Mouse (Mus musculus): ENCODE data around the gene Baiap2l1. TPM values are rescaled to one million over a fixed set of nuclear protein-coding genes. Genes with fewer than 3 reads are reported as not detected.

Gene Baiap2l1
- polyA plus RNA-seq, 2 experiments, result 7.4 to 9.2 TPM

DNA sequence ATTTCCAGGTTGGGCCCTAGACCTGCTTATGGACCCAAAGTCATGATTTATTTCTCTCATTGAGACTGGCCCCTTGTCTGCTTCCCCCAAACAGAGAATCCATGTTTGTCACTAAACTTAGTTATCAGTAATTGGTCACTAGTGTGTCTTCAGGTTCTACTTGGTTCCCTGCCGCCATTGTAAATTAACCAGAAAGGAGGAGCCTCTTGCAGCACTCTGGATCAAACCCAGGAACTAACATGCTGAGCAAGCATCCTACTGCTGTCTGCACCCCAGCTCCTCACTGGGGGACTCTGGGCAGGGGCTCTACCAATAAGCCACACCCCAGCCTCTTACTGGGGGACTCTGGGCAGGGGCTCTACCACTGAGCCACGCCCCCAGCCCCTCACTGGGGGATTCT is 112.3 kb downstream of the Baiap2l1 start:
- Histone ChIP-seq H3K27me3 (ENCODE audit: control insufficient read depth, insufficient read depth, low read length) (no peaks in the 10 kb centered on the region), H3K36me3 (ENCODE audit: control insufficient read depth, insufficient read depth, low read length) (no peaks in the 10 kb centered on the region), H3K27ac (replicated peaks; ENCODE audit: low read depth, low read length) (no peak overlapping the region), H3K4me3 (replicated peaks; ENCODE audit: low read length) (no peak overlapping the region), H3K9ac (ENCODE audit: low read depth, low read length, severe bottlenecking) (no peak overlapping the region), H3K4me1 (ENCODE audit: control insufficient read depth, insufficient read depth, low read length) (peaks cover 11% of the 10 kb centered on the region), H3K9me3 (ENCODE audit: control insufficient read depth, low read length) (no peaks in the 10 kb centered on the region), H3K4me2 (replicated peaks; ENCODE audit: low read depth, low read length, severe bottlenecking) (no peak overlapping the region)
- 68% methylated on average over 2 of the region's 2 CpGs for WGBS
- no peak for TF ChIP-seq POLR2A (IDR thresholded peaks at IDR 0.05; ENCODE audit: borderline replicate concordance, extremely low read depth, insufficient read depth, insufficient read length)
- DNase-seq (ENCODE audit: low spot score), result no peak
- ATAC-seq (ENCODE audit: low FRiP score, low read depth), result no peak

DNA sequence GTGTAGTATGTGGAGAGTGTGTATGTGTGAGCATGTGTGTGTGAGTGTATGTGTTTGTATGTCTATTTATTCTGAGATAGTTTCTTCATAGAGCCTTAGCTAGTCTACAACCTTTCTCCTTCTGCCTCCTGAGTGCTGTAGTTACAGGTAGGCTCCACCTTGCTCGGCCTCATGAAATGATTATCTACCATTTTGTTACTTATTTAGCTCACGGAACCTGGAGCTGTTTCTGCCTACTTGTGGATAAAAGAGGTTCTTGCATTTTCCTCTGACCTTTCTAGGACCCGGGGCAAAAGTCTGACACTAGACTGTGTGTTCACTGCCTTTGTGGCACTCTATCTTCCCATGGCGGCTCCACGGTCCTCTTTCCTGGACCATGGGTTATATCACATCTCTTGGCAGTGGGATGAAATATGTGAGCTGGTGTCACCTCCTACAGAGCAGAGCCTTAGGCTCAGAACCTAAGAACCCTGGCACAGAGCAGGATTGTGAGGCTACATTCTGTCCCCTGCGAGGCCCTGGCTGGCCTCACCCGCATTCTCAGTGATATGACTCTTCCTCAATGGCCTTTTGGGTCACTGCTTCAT is 113.9 kb downstream of the Baiap2l1 start, which contains the start of gene Bri3:
TSS of gene Bri3 (plus strand) at position 537 of the 587 bp plus-strand sequence.
- no peaks in the 10 kb centered on the region for H3K27me3 ChIP-seq (ENCODE audit: control insufficient read depth, insufficient read depth, low read length)
- no peaks in the 10 kb centered on the region for H3K36me3 ChIP-seq (ENCODE audit: control insufficient read depth, insufficient read depth, low read length)
- H3K4me1 ChIP-seq (ENCODE audit: control insufficient read depth, insufficient read depth, low read length), result peaks cover 11% of the 10 kb centered on the region
- TF ChIP-seq POLR2A (IDR thresholded peaks at IDR 0.05; ENCODE audit: borderline replicate concordance, extremely low read depth, insufficient read depth, insufficient read length), result no peak
- no peak within 1 kb of the TSS for H3K9ac ChIP-seq (ENCODE audit: low read depth, low read length, severe bottlenecking)
- ATAC-seq (ENCODE audit: low FRiP score, low read depth) (no peak), DNase-seq (ENCODE audit: low spot score) (no peak)
- H3K27ac ChIP-seq (replicated peaks; ENCODE audit: low read depth, low read length), result no peak within 1 kb of the TSS
- H3K4me3 ChIP-seq (replicated peaks; ENCODE audit: low read length), result no peak within 1 kb of the TSS
- WGBS, result 86% methylated on average over 7 of the region's 7 CpGs
- H3K9me3 ChIP-seq (ENCODE audit: control insufficient read depth, low read length), result no peaks in the 10 kb centered on the region
- no peak within 1 kb of the TSS for H3K4me2 ChIP-seq (replicated peaks; ENCODE audit: low read depth, low read length, severe bottlenecking)

DNA sequence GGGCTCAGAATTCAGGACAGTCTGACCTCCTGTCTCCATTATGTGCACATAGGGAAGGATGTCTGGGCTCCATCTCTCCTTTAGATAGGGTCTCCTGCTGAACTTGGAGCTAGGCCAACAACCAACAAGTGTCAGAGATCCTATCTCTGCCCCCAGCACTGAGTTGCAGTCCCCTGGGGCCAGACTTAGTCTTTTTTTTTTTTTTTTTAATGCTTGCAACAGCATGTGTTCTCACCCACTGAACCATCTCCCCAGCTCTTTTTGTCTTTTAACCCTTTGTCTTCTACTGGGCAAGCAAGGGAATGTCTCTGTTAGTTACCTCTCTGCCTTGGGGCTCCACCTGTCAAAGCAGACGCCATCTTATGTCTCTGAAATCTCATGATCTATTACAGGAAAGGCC is 118.9 kb downstream of the Baiap2l1 start:
- DNase-seq (ENCODE audit: low spot score), result no peak
- H3K4me1 ChIP-seq (ENCODE audit: control insufficient read depth, insufficient read depth, low read length), result no peaks in the 10 kb centered on the region
- H3K27ac ChIP-seq (replicated peaks; ENCODE audit: low read depth, low read length), result no peak overlapping the region
- no peak overlapping the region for H3K4me3 ChIP-seq (replicated peaks; ENCODE audit: low read length)
- no peak for ATAC-seq (ENCODE audit: low FRiP score, low read depth)
- H3K36me3 ChIP-seq (ENCODE audit: control insufficient read depth, insufficient read depth, low read length), result no peaks in the 10 kb centered on the region
- no peaks in the 10 kb centered on the region for H3K27me3 ChIP-seq (ENCODE audit: control insufficient read depth, insufficient read depth, low read length)
- no peak for TF ChIP-seq POLR2A (IDR thresholded peaks at IDR 0.05; ENCODE audit: borderline replicate concordance, extremely low read depth, insufficient read depth, insufficient read length)
- 58% methylated on average over 1 of the region's 1 CpGs for WGBS
- no peak overlapping the region for H3K4me2 ChIP-seq (replicated peaks; ENCODE audit: low read depth, low read length, severe bottlenecking)
- H3K9ac ChIP-seq (ENCODE audit: low read depth, low read length, severe bottlenecking), result no peak overlapping the region
- H3K9me3 ChIP-seq (ENCODE audit: control insufficient read depth, low read length), result no peaks in the 10 kb centered on the region

DNA sequence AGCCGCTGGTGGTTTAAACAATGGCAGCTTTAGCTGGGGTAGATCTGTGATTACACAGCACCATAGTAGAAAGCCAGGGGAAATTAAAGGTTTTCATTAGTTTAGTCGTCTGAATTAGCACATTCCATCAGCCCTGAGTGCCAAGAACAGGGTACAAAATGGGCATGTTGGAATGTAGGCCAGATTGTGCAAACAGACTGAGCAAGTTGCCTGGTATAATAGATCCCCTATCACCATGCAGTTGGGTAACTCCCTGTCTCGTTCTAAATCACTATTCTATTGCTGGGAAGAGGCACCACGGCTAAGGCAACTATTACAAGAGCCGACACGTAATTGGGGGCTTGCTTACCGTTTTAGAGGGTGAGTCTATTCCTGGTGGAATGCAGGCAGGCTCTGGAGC is 123.2 kb downstream of the Baiap2l1 start:
- no peaks in the 10 kb centered on the region for H3K27me3 ChIP-seq (ENCODE audit: control insufficient read depth, insufficient read depth, low read length)
- H3K4me2 ChIP-seq (replicated peaks; ENCODE audit: low read depth, low read length, severe bottlenecking), result no peak overlapping the region
- no peak for TF ChIP-seq POLR2A (IDR thresholded peaks at IDR 0.05; ENCODE audit: borderline replicate concordance, extremely low read depth, insufficient read depth, insufficient read length)
- ATAC-seq (ENCODE audit: low FRiP score, low read depth) (no peak), DNase-seq (ENCODE audit: low spot score) (no peak)
- no peak overlapping the region for H3K9ac ChIP-seq (ENCODE audit: low read depth, low read length, severe bottlenecking)
- no peak overlapping the region for H3K4me3 ChIP-seq (replicated peaks; ENCODE audit: low read length)
- H3K36me3 ChIP-seq (ENCODE audit: control insufficient read depth, insufficient read depth, low read length), result no peaks in the 10 kb centered on the region
- no peaks in the 10 kb centered on the region for H3K4me1 ChIP-seq (ENCODE audit: control insufficient read depth, insufficient read depth, low read length)
- 85% methylated on average over 7 of the region's 7 CpGs for WGBS
- H3K27ac ChIP-seq (replicated peaks; ENCODE audit: low read depth, low read length), result no peak overlapping the region
- H3K9me3 ChIP-seq (ENCODE audit: control insufficient read depth, low read length), result no peaks in the 10 kb centered on the region

DNA sequence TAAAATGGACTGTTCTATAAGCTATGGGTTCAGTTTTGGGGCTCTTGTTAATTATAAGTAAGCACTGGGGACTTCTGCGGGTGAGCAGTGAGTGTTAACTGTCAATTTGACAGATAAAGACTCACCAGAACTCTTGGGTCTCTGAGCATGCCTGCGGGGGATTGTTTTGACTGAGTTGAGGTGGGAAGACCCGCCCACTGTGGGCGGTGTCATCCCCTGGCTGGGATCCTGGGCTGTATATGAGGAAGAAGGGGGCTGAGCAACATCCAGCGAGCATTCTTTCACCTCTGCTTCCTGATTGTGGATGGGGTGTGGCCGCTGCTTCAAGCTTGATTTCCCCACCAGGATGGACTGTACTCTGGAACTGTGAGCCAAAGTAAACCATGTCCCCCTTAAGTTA is 123.7 kb downstream of the Baiap2l1 start:
- Histone ChIP-seq H3K9me3 (ENCODE audit: control insufficient read depth, low read length) (no peaks in the 10 kb centered on the region), H3K4me3 (replicated peaks; ENCODE audit: low read length) (no peak overlapping the region), H3K9ac (ENCODE audit: low read depth, low read length, severe bottlenecking) (no peak overlapping the region), H3K4me1 (ENCODE audit: control insufficient read depth, insufficient read depth, low read length) (no peaks in the 10 kb centered on the region), H3K36me3 (ENCODE audit: control insufficient read depth, insufficient read depth, low read length) (no peaks in the 10 kb centered on the region), H3K4me2 (replicated peaks; ENCODE audit: low read depth, low read length, severe bottlenecking) (no peak overlapping the region), H3K27ac (replicated peaks; ENCODE audit: low read depth, low read length) (no peak overlapping the region), H3K27me3 (ENCODE audit: control insufficient read depth, insufficient read depth, low read length) (no peaks in the 10 kb centered on the region)
- DNase-seq (ENCODE audit: low spot score) (no peak), ATAC-seq (ENCODE audit: low FRiP score, low read depth) (no peak)
- WGBS, result 70% methylated on average over 6 of the region's 6 CpGs
- TF ChIP-seq POLR2A (IDR thresholded peaks at IDR 0.05; ENCODE audit: borderline replicate concordance, extremely low read depth, insufficient read depth, insufficient read length), result no peak

DNA sequence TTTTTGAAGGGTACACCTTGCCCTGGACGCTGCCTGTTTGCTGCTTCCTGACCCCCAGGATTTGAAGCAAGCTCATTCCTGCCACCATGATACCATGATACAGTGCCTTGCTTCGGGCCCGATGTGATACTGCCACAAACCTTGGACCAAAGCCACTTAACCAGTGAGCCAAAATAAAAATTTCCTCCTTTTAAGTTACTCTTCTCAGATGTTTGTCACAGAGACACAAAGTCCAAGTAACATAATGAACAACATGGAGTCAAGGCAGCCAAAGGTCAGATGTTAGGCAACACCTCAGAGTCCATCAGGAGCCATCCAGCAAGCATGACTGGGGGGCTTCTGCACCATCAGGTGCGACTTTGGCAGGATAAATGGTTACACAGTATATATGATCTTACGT is 125.4 kb downstream of the Baiap2l1 start:
- Histone ChIP-seq H3K9ac (ENCODE audit: low read depth, low read length, severe bottlenecking) (no peak overlapping the region), H3K4me1 (ENCODE audit: control insufficient read depth, insufficient read depth, low read length) (no peaks in the 10 kb centered on the region), H3K27me3 (ENCODE audit: control insufficient read depth, insufficient read depth, low read length) (no peaks in the 10 kb centered on the region), H3K4me2 (replicated peaks; ENCODE audit: low read depth, low read length, severe bottlenecking) (no peak overlapping the region), H3K27ac (replicated peaks; ENCODE audit: low read depth, low read length) (no peak overlapping the region), H3K36me3 (ENCODE audit: control insufficient read depth, insufficient read depth, low read length) (no peaks in the 10 kb centered on the region), H3K4me3 (replicated peaks; ENCODE audit: low read length) (no peak overlapping the region), H3K9me3 (ENCODE audit: control insufficient read depth, low read length) (no peaks in the 10 kb centered on the region)
- no peak for TF ChIP-seq POLR2A (IDR thresholded peaks at IDR 0.05; ENCODE audit: borderline replicate concordance, extremely low read depth, insufficient read depth, insufficient read length)
- ATAC-seq (ENCODE audit: low FRiP score, low read depth) (no peak), DNase-seq (ENCODE audit: low spot score) (no peak)
- 85% methylated on average over 5 of the region's 5 CpGs for WGBS

Data from limb, embryonic 14.5 days (tissue).